Mouse (Mus musculus) heart, postnatal 0 days (tissue): ENCODE measurements around the gene Fam187b.

ENCODE experiments used
- CTCF ChIP-seq: IDR thresholded peaks from 2 replicates; pipeline ENCODE4 v1.5.1; 2016; ENCODE audit warnings: antibody characterized with exemption, control low read depth, low read depth
- EP300 ChIP-seq: IDR thresholded peaks from 2 replicates; pipeline ENCODE4 v1.6.1; 2016; ENCODE audit warnings: antibody characterized with exemption, low read depth

DNA sequence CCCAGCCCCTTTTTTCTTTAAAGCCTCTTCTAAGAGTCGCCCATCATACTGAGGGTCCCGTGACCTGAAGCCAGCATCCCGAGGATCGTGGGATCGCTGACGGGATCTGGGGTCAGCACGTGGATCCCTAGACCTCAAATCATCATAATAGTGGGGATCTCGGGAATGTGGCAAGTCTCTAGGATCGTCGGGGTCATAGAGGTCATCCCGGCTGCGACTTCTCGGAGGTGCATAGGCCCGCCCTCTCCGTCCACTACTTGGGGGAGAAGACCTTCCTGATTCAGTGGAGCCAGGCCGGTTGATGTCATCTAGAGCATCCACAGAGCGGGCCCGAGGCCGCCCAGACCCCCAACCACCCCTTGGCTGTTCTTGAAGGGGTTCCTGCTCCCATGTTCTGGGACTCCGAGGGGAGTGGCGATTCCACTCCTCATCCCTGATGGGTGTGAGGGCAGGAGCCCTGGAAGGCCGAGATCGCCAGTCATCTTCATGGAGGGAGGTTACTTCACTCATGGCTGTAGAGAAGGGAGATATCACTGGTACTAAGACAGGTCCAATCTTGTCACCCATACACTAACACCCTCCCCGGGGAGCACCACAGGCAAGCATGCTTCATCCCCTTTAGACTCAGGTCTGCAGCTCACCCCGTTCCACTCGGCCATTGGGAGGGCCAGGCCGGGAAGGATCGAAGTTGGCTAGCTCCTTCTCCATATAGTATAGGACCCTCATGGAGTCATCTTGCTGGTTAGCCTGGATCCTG is 15.3 kb upstream of the Fam187b start:
- TF ChIP-seq CTCF: no peak
- TF ChIP-seq EP300: no peak
